Mouse (Mus musculus) cerebellum, adult 9-11 months (tissue): ENCODE data around the gene Gm43738.
A peak's percentile ranks its signal among the peaks of the same experiment; 100 is the strongest.

Experiments used
- DNase-seq: peaks from one replicate; pipeline ENCODE4 v3.0.0; 2022

The Gm43738 gene

DNA sequence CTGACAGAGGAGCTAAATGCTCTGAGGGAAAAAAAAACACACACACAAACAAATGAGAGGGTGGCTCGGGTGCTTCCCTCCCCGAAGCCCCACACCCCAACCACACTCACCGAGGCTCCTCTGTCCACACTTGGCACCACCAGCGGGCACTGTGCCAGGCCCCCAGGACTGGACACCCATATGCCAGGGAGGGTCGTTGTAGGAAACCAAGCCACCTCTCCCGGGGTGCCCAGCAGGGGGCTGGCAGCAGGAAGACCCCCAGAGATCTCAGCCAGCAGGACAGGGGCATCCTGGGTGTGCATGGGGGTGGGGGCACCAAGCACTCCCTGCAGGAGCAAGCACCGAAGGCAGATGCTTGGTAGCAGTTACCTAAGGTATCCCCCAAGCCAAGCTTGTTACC lies at the start of gene Gm43738:
TSS of gene Gm43738 (minus strand) at position 289 of the 400 bp plus-strand sequence.
- DNase-seq: peak; percentile 69

DNA sequence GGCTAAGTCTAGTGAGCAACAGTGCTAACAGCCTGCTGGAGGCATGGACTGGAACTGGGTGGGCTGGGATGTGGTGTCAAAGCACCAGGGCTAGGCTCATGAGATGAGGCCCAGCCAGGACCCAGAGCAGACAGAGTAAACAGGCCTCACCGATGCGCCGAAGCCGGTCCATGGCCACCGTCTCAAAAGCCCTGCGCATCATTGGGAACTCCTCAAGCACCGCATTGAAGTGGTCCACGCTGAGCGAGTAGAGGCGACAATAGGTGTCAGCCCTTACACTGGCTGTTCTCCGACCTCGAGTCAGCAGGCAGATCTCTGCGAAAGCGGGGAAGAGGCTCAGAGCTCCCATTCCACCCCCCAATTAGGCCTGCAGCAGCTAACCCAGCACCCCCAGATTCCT lies 47.7 kb upstream of the Gm43738 start:
- DNase-seq: no peak

DNA sequence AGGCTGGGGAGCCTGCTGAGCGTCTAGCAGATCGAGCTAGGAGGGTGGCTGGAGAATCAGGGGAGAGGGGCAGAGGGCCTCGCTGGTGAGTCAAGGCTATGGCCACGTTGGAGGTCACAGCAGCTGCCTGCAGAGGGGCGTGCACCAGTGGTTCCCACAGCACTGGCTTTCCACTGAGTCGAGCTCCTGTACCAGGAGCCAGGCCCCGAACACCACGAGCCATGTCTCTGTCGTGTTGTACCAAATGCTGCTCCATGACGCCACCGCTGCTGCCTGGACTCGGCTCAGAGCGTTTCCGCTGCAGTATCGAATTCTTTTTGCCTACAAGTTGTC lies 47.0 kb upstream of the Gm43738 start:
- DNase-seq: no peak

DNA sequence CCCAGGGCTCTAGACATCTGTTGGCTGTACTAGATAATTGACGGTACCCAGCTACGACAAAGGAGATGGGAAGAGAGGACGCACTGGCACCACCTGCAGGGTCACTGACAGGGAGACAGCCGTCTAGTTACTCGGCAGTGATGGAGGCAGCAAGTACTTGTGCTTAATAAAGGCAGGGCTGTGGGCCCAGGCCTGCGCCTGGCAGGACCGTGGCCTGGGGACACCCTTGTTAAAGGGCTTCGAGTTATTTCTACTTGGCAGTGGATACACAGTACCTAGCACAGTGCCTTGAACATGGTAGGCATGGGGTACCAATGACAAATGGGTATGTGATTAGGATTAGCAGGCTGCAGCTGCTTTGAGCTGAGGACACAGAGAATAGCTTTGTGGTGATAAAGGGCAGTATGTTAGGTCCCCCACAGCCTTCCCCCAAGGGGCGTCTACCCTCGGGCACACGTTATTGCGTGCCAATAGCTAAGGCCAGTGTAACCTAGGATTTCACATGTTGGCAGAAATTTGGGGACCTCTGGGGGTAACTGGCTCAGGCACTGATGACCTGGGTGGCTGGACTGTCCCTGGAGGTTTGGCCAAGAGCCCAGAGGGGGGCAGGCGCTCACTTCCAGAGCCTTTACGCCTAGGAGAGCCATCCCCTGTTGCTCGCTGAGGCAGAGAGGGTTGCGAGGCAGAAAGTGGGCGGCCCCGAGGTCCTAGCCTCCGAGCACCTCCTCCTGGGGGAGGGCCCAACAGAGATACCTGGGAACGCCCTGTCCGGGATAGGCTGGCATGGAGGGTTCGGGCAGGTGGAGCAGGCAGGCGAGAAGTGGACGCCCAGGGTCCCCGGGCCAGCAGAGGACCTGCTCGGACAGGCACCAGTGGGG lies 46.4 kb upstream of the Gm43738 start:
- no peak for DNase-seq

DNA sequence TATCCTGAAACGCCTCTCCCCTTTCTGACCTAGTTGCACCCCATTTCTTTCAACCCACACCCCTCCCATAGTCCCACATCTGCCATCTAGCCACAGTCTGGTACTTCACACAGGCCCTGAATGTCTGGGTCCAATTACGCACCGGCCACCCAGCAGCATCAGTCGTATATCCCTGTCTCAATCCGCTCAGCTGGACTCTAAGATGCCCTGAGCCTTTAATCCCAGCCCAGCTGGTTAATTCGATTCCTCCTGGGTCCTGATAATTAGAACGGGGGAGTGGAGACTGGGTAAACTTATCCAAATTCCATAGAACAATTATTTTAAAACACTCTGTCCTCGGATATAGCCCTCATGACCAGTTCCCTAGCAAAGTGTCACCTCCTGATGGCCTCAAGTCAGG lies 44.7 kb upstream of the Gm43738 start:
- no peak for DNase-seq

DNA sequence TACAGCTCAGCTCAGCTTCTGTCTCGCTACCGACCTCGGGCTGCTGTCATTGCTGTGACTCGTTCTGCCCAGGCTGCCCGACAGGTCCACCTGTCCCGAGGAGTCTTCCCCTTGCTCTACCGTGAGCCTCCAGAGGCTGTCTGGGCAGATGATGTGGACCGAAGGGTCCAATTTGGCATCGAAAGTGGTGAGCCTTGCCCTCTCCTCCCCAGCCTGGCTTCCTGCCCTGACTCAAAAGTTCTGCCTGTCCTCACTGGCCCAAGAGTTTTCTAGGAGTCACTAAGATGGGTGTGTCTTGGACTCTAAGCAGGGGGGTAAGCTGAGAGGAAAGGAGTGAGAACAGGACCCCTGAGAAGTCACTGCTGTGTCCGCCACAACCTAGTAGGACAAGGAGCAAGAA lies 43.9 kb upstream of the Gm43738 start:
- DNase-seq: no peak

DNA sequence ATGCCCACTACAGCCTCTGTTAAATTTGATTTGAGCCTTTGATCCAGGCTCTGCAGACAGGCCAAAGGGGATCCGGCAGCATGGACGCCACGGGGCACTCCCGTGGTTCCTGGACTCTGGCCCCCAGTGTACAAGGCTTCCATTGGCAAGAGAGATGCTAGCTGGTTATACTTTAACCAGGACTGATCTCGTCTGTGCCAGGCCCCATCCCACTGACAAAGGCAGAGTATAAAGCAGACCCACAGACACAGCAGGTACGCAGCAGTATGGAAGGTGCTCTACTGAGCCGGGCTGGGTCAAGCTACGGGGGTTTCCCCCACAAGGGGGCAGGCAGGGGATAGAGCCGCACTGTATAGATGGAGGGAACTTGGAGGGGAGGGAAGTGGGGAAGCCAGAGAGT lies 35.5 kb upstream of the Gm43738 start:
- no peak for DNase-seq

DNA sequence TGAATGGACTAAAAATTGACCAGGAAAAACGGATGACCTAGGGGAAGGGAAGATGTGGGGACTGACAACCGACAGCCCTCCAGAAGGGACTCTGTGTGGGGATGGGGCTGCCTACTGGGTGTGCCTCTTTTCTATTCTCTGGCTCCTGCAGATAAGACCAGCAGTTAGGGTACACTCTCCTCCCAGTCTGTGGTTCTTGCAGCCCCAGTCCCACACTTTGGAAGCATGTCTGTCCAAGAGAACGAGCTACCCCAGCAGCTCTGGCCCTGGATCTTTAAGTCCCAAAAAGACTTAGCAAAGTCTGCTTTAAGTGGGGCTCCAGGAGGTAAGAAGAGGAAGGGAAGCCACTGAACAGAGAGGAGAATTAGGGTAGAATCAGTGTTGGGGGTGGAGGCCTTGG lies 35.1 kb upstream of the Gm43738 start, which contains the start of gene Pklr:
TSS of gene Pklr (plus strand) at position 185 of the 400 bp plus-strand sequence.
- no peak for DNase-seq

DNA sequence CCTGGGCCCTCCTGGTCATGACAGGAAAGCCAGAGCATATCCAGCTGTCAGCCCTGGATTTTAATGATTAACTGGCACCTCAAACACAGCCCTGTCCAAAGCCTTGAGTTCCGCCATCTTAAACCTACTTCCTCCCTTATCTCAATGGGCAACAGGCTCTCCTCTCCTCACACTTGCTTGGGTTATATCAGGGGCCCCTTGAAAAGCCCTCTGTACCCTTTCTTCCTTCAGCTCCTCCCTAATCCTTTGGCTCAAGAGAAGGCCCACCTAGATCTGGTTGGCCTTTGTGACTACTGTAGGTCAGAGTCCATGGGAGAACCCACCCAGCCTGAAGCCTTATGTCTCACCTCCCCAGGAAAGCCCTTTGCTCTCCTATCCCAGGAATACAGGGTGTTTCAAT lies 32.9 kb upstream of the Gm43738 start:
- DNase-seq: no peak

DNA sequence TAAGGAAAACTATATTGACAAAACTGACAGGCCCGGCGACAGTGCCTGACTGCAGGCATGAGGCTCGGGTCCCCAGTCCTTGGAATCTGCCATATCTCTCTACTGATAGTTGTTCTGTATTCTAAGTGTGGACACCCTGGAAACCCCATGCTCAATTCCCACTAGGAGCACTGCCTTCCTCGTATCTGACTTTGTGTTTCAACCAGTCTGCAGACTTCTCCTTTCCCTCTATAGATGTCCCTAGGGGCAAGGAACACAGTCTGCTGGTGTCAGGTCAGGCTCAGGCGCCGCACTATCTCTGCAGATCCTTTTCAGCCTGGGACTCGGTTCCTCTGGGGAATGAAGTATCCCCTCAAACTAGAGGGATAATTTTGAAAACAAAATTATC lies 32.2 kb upstream of the Gm43738 start:
- no peak for DNase-seq

DNA sequence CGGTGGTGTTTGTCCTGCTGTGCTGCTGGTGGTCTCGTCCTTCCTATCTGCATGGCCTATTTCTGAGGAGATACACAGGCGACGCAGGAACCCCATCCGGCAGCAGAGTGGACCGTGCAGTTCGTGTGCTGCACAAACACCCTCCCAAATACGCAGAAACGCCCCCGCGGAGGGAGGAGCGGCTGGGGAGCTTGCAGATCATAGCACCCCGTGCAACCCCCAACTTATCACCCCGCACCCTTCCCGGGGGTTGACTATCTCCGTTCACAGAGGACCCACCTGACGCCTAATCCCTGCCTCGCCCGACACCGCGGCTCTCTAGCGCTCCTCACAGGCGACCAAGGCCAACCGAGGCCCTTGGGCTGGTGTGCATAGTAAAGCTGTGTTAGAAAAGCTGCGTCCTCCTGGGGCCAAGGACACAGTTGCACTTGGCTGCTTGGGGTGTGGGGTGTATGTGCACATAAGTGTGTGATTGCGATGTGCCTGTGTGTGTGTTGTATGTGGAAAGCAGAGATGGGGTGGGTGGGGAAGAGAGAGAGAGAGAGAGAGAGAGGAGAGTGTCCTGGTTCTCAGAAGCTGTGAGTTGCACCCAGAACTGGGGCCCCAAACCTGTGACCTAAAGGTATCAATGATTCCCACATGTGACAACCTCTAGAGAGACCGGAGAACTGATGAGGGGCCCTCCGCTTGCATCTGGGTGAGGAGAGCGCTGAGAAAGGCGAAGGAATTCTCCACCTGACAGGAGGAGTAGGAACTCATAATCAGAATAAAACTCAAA lies 31.6 kb upstream of the Gm43738 start:
- DNase-seq: peak; percentile 56

DNA sequence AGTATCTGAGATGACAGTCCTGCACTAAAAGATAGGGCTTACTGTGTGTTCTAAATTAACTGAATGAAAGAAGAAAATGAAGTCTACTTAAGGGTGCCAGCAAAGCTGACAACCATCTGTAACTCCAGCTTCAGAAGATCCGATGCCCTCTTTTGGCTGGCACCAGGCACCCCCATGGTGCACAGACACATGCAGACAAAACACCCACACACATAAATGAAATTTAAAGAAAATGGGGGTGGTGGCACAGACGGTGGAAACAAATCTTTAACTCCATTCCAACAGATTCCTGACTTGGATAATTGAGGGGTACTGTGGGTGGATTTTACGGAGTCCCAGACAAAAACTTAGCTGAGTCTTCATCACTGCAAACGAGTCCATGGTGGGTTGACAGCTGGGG lies 30.9 kb upstream of the Gm43738 start:
- DNase-seq: no peak

DNA sequence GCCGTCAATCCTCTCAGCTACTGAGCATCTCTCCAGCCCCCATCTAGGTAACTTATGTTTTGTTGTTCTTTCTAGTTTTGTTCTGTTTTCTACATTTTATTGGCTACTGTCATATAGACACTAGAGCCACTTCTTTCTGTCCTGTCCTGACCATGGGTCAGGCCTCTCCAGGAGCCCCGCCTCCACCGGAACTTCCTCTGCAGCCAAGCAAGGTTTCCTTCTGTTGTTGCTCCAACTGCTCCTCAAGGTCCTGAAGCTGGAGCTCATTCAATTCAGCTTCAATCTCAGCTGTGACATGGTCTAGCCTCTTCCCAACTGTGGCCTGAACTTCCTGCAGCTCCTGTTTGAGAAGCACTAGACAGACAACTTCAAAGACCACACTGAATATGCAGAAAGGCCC lies 29.0 kb upstream of the Gm43738 start:
- no peak for DNase-seq

DNA sequence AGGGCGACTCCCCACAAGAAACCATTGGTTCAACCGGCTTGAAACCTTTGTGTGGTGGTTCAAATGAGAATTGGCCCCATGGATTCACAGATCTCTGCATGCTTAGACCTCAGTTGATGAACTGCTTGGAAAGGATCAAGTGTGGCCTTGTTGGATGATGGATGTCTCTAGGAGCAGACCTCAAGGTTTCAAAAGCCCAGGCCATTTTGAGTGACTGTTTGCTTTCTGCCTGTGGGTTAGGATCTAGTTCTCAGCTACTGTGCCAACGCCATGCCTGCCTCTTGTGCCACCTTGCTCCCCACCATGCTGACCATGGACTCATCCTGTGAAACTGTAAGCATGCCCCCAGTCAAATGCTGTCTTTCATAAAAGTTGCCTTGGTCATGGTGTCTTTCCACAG lies 25.1 kb upstream of the Gm43738 start:
- no peak for DNase-seq

DNA sequence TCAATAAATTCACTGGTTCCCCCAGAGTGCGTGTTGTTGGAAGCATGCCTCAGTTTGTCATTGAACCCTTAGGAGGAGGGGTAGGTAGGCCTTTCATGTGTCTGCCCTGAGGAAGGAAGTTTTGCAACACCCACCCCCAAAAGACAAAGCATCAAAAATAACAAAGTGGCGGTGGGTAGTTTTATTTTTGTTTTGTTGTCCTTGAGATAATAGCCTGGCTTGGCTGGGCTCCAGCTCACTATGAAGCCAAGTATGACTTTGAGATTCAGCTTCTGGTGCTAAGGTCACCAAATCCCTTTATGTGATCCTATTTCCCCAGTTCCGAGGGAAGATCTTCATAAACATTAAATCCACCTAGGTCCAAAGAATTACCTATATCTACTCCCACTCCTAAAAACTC lies 23.3 kb upstream of the Gm43738 start:
- no peak for DNase-seq

DNA sequence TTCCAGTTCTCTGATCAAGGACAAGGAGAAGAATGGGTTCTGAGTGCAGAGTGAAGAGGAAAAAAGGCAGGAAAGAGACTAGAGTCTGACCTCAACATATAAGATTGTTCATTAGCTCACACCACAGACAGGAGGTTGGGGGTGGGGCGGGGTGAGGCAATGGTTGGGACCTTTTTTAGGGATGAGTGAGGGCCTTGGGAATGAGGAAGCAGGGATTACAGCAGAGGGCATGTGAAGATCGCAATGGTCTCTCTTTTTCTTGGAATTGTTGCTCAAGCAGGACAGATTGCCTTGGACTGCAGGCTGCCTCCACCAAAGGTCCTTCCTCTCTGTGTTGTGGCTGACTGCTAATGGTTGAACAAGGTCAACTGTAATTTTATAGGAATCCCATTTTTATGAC lies 22.4 kb upstream of the Gm43738 start:
- no peak for DNase-seq

DNA sequence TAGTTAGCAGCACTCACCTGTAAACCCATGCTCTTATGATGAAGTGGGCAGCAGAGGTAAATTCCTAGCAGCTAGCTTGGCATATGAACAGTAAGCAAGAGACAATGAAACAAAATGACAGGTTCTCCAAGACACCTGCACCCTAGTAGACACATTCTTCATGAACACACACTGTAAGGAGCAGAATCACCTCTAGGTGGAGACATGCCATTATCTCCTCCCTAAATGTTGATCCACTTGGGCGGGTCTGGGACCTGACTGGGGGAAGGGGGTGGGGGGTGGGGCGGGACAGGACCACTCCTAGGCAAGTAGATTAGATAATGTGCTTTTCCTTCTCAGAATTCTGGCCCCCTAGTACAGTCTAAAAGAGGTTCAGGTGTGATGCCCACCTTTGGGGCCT lies 14.6 kb upstream of the Gm43738 start:
- DNase-seq: peak; percentile 34

DNA sequence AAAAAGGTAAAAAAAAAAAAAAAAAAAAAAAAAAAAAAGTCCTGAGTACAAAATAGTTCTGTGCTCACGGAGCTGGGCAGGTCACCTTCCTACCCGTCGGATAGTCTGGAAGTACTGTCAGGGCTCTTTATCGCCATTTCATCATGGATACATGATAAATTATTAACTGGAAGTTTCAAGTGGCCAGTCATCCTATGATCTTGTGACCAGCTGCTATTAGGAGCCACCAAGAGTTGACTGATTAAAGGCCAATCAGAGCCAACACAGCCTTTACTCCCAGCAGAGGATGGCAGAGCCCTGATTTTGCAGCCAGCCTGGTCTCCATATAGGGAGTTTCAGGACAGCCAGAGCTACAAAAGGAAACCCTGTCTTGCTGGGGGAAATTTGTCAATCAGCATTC lies 12.2 kb upstream of the Gm43738 start:
- no peak for DNase-seq

DNA sequence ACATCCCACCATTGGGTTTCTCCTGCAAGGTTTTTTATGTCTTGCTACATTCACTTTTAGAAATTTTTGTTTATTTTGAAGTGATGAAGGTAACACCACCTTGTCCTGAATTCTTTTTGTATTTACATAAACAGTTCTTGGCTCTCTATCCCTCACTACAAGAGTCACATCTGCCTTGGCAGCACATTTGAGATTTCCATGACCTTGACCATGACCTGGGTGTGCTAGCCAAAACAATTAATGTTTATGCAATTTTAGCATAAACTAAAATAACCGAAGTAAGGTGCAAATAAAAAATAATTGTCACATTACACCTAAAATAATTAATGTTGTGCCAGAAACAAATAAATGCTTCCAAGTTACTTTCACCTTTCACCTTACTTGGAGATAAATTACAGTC lies 7.2 kb upstream of the Gm43738 start:
- no peak for DNase-seq

DNA sequence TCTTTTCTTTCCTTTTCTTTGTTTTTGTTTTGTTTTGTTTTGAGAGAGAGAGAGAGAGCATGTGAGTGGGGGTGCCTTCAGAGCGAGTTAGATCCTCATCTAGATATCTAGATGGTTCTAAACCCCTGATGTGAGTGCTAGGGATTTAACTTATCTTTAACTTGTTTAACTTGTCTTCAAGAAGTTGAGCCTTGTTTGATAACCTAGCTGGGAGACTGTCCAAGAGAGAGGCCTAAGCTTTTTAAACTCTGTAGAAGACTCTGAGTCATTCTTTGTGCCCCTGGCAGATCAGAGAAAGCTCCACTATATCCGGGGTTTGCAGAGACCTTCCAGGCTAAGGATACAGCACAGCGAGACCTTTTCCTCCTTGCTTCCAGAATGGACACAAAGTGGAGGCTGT lies 6.6 kb upstream of the Gm43738 start:
- no peak for DNase-seq

DNA sequence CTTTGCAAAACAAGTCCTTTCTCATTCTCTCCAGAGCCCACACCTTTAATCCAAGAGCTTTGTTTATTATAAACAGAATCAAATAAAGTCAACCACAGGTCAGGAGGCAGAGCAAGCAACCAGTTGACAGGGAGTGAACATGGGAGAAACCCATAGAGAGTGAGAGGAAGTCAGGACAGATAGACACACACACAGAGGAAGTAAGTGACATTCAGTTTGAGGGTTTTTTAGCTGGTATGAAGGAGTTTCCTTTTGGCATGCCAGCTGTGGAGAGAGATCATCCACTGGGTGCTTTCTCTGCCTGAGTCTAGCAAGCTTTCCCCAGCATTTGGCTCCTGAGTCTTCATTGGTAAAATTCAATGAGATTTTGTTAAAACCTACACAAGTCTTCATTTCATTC lies 6.0 kb upstream of the Gm43738 start:
- no peak for DNase-seq

DNA sequence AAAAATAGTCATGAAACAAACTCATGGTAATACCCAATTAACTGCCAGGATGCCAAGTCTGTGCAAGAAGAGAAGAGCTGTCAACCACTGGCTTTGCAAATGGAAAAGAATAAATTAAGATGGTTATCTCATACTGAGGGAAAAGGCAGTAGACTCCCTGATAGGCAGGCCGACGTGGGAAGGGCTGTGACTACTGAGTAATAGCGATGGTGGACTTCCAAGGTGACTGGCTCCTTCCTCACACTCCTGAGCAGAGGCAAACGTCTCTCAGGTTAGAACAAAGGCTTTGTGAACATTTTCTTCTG lies 2.3 kb upstream of the Gm43738 start:
- no peak for DNase-seq

DNA sequence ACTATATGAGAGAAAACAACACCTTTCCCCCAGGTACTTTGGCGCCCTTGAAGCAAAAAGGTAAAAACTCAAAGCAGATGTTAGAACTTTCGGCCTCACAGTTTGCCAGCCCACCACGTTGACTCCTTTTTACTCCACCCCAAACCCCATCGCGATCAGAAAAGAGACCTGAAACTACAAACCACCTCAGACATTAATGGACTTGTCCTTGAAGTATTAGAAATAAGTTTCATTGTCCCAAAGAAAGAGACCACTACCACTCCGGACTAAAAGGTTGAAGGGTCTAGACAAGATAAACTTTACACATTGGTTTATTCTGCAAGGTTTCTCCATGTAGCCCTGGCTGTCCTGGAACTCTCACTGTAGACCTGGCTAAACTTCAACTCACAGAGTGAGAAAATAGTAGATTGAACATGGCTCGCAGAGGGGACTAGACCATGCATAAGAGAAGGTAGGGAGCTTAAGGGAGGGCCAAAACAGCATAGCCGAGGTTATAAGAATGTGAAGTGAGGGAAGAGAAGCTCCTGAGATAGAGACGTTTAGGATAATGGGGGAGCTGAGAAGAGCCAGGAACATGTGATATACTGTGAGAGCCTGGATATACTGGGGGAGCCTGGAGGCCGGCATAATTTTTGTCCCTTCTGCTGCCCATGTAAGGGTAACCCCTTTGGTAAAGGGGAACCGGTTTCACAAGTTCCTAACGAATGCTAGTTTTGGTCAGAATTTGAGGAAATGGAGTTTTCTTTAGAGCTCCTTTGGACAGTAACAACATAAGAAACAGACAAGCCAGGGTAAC lies 1.8 kb upstream of the Gm43738 start:
- peak; percentile 28 for DNase-seq
